11 mouse cellular contexts compared by ENCODE assay signal in genomic region chr13:92594481-92594880, GRCm38 (mm10). TPM values are rescaled to one million over a fixed set of nuclear protein-coding genes. Genes with fewer than 3 reads are reported as not detected.
DNase-seq lines count a peak whose midpoint lies in the region; ATAC-seq lines count a peak whose summit lies in the region.
"Had no signal": no experiment of that assay in that cellular context is flagged by ENCODE, and none has a peak within 500 bp of the region (broad histone marks: within the 10 kb centered on the region; RNA-seq: fewer than 3 reads in every experiment).

No protein-coding gene starts in this region.

- no peaks in the 10 kb centered on the region; the same call in 1 of the 2 replicates for H3K36me3 ChIP-seq in erythroblast, embryonic 14.5 days (ENCODE audit: control insufficient read depth)
- no peaks in the 10 kb centered on the region for H3K36me3 ChIP-seq in midbrain, embryonic 11.5 days (ENCODE audit: control insufficient read depth, insufficient read depth, low read length)
- H3K36me3 ChIP-seq in midbrain, embryonic 16.5 days (ENCODE audit: control insufficient read depth, insufficient read depth, low read length) = no peaks in the 10 kb centered on the region
- no peaks in the 10 kb centered on the region for H3K36me3 ChIP-seq in intestine, embryonic 15.5 days
- H3K36me3 ChIP-seq in stomach, embryonic 15.5 days = no peaks in the 10 kb centered on the region

- WGBS in midbrain, embryonic 11.5 days = 31% methylated on average over 6 of the region's 6 CpGs
- WGBS in midbrain, embryonic 16.5 days = 21% methylated on average over 6 of the region's 6 CpGs
- WGBS in intestine, embryonic 15.5 days = 44% methylated on average over 6 of the region's 6 CpGs
- 46% methylated on average over 6 of the region's 6 CpGs for WGBS in stomach, embryonic 15.5 days

- H3K9me3 ChIP-seq in erythroblast, embryonic 14.5 days (ENCODE audit: control insufficient read depth, low read length) = no peaks in the 10 kb centered on the region
- H3K9me3 ChIP-seq in midbrain, embryonic 11.5 days (ENCODE audit: control insufficient read depth, low read length) = no peaks in the 10 kb centered on the region
- no peaks in the 10 kb centered on the region for H3K9me3 ChIP-seq in midbrain, embryonic 16.5 days (replicated peaks; ENCODE audit: control insufficient read depth, low read length, poor library complexity, severe bottlenecking)
- H3K9me3 ChIP-seq in intestine, embryonic 15.5 days = no peaks in the 10 kb centered on the region
- H3K9me3 ChIP-seq in stomach, embryonic 15.5 days = no peaks in the 10 kb centered on the region

- no peak for ATAC-seq in erythroblast, adult 5-6 weeks (replicated peaks; ENCODE audit: low FRiP score, poor library complexity, severe bottlenecking)
- ATAC-seq in midbrain, embryonic 11.5 days (ENCODE audit: low FRiP score) = peak; percentile 47
- no peak for ATAC-seq in midbrain, embryonic 16.5 days
- no peak for ATAC-seq in intestine, embryonic 15.5 days
- no peak for ATAC-seq in stomach, embryonic 15.5 days (ENCODE audit: insufficient read depth, low FRiP score, low read depth)
- ATAC-seq in megakaryocyte progenitor cell, adult 5-6 weeks (replicated peaks; ENCODE audit: poor library complexity) = no peak

- peak overlapping the region; percentile 12; the same call in 1 of the 2 replicates for H3K9ac ChIP-seq in midbrain, embryonic 11.5 days (ENCODE audit: low read length)
- no peak overlapping the region for H3K9ac ChIP-seq in midbrain, embryonic 16.5 days (ENCODE audit: low read depth, low read length)
- H3K9ac ChIP-seq in intestine, embryonic 15.5 days = no peak overlapping the region
- no peak overlapping the region for H3K9ac ChIP-seq in stomach, embryonic 15.5 days

- no peak overlapping the region for H3K4me2 ChIP-seq in midbrain, embryonic 11.5 days
- H3K4me2 ChIP-seq in midbrain, embryonic 16.5 days (ENCODE audit: low read length) = no peak overlapping the region
- no peak overlapping the region for H3K4me2 ChIP-seq in intestine, embryonic 15.5 days (replicated peaks)
- 0 out of 2 replicates have a peak overlapping the region, but pooled peaks have one; percentile 4 for H3K4me2 ChIP-seq in stomach, embryonic 15.5 days

- H3K27ac ChIP-seq in midbrain, embryonic 11.5 days (ENCODE audit: low read depth, low read length) = peak overlapping the region; percentile 25; the same call in 1 of the 2 replicates
- H3K27ac ChIP-seq in midbrain, embryonic 16.5 days (ENCODE audit: low read length) = no peak overlapping the region
- H3K27ac ChIP-seq in intestine, embryonic 15.5 days = peak overlapping the region; percentile 85
- H3K27ac ChIP-seq in stomach, embryonic 15.5 days = 0 out of 2 replicates have a peak overlapping the region, but pooled peaks have one; percentile 8
- H3K27ac ChIP-seq: macrophage had no signal

- peak overlapping the region; percentile 35 for H3K4me3 ChIP-seq in erythroblast, embryonic 14.5 days (replicated peaks)
- no peak overlapping the region for H3K4me3 ChIP-seq in midbrain, embryonic 11.5 days (ENCODE audit: low read depth, low read length)
- no peak overlapping the region for H3K4me3 ChIP-seq in midbrain, embryonic 16.5 days (ENCODE audit: low read depth, low read length)
- no peak overlapping the region for H3K4me3 ChIP-seq in intestine, embryonic 15.5 days (replicated peaks)
- no peak overlapping the region for H3K4me3 ChIP-seq in stomach, embryonic 15.5 days (replicated peaks)

- DNase-seq in midbrain, embryonic 11.5 days (ENCODE audit: low spot score, missing footprints) = peak; percentile 86
- DNase-seq in frontal cortex, postnatal 25 days (ENCODE audit: low spot score in 2 of 2) = no peak
- DNase-seq: cerebellum, postnatal 25 days had no signal

- H3K4me1 ChIP-seq in erythroblast, embryonic 14.5 days (ENCODE audit: control insufficient read depth) = peaks cover 87% of the 10 kb centered on the region
- peaks cover 25% of the 10 kb centered on the region for H3K4me1 ChIP-seq in midbrain, embryonic 11.5 days (ENCODE audit: control insufficient read depth, insufficient read depth, low read length)
- H3K4me1 ChIP-seq in midbrain, embryonic 16.5 days (ENCODE audit: control insufficient read depth, insufficient read depth, low read length) = peaks cover 12% of the 10 kb centered on the region
- H3K4me1 ChIP-seq in intestine, embryonic 15.5 days (replicated peaks) = peaks cover 21% of the 10 kb centered on the region
- H3K4me1 ChIP-seq in stomach, embryonic 15.5 days = peaks cover 15% of the 10 kb centered on the region

- no peaks in the 10 kb centered on the region for H3K27me3 ChIP-seq in erythroblast, embryonic 14.5 days (ENCODE audit: control insufficient read depth)
- H3K27me3 ChIP-seq in midbrain, embryonic 11.5 days (ENCODE audit: control insufficient read depth, insufficient read depth, low read length) = no peaks in the 10 kb centered on the region
- no peaks in the 10 kb centered on the region for H3K27me3 ChIP-seq in midbrain, embryonic 16.5 days (ENCODE audit: control insufficient read depth, insufficient read depth, low read depth, low read length)
- H3K27me3 ChIP-seq in intestine, embryonic 15.5 days (replicated peaks) = no peaks in the 10 kb centered on the region
- H3K27me3 ChIP-seq in stomach, embryonic 15.5 days (replicated peaks) = no peaks in the 10 kb centered on the region

RNA-seq across cellular contexts. Expression of gene Serinc5, which starts 16.4 kb away (rescaled TPM):
- 0.56 and 0.58 TPM in 2 replicates for polyA plus RNA-seq in erythroblast, embryonic 14.5 days (2012)
- total RNA-seq in erythroblast, adult 5-6 weeks (2015; ENCODE audit: low replicate concordance) = 34.7 and 41.3 TPM in 2 replicates
- 42.4 and 50.7 TPM in 2 replicates for total RNA-seq in erythroblast, adult 5-6 weeks (2017; ENCODE audit: low replicate concordance)
- 9.0 and 9.7 TPM in 2 replicates for polyA plus RNA-seq in midbrain, embryonic 11.5 days (2014; fragmentation: Nextera tagmentation; extraction: Ambion mirVana)
- 18.4 and 19.3 TPM in 2 replicates for polyA plus RNA-seq in midbrain, embryonic 16.5 days (2015; fragmentation: Nextera tagmentation; extraction: Ambion mirVana)
- 18.3 and 21.4 TPM in 2 replicates for polyA plus RNA-seq in intestine, embryonic 15.5 days (2015; fragmentation: Nextera tagmentation; extraction: Ambion mirVana)
- polyA plus RNA-seq in stomach, embryonic 15.5 days (2015; fragmentation: Nextera tagmentation; extraction: Ambion mirVana) = 20.4 and 21.9 TPM in 2 replicates
- 9.1 and 9.4 TPM in 2 replicates for total RNA-seq in megakaryocyte progenitor cell, adult 5-6 weeks (2015)
- 5.9 TPM in 2 replicates for total RNA-seq in megakaryocyte progenitor cell, adult 5-6 weeks (2017)

RNA-seq across cellular contexts. Expression of gene Spz1, which starts 18.5 kb away (rescaled TPM):
- not detected in 2 replicates for polyA plus RNA-seq in erythroblast, embryonic 14.5 days (2012)
- total RNA-seq in erythroblast, adult 5-6 weeks (2015; ENCODE audit: low replicate concordance) = not detected in 2 replicates
- total RNA-seq in erythroblast, adult 5-6 weeks (2017; ENCODE audit: low replicate concordance) = not detected in 2 replicates
- not detected in 2 replicates for polyA plus RNA-seq in midbrain, embryonic 11.5 days (2014; fragmentation: Nextera tagmentation; extraction: Ambion mirVana)
- not detected in 2 replicates for polyA plus RNA-seq in midbrain, embryonic 16.5 days (2015; fragmentation: Nextera tagmentation; extraction: Ambion mirVana)
- polyA plus RNA-seq in intestine, embryonic 15.5 days (2015; fragmentation: Nextera tagmentation; extraction: Ambion mirVana) = not detected in 2 replicates
- polyA plus RNA-seq in stomach, embryonic 15.5 days (2015; fragmentation: Nextera tagmentation; extraction: Ambion mirVana) = not detected in 2 replicates
- total RNA-seq in megakaryocyte progenitor cell, adult 5-6 weeks (2015) = not detected in 2 replicates
- total RNA-seq in megakaryocyte progenitor cell, adult 5-6 weeks (2017) = not detected in 2 replicates
- total RNA-seq: gastrocnemius, adult 8-10 months had no signal
- polyA plus RNA-seq: macrophage had no signal
